Mouse (Mus musculus): Measurements from ENCODE around the gene Cntnap2.

DNA sequence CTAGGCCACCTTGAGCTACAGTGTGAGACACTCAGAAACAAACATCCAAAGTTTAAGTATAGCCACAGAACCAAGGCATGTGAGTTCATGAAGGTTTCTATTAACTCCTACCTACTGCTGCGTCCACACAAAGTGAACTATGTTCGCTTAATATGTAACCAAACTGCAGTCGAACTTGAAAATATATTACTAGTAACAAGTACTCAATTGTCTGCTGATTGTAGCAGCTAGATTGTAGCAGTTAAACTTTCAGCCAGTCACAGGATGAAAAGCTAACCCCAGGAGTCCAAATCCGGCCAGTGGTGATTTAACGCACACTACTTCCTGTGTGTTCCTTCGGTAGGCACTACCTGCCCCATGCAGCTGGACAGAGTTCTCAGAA lies 2282.3 kb downstream of the Cntnap2 start:
- TF ChIP-seq CTCF (IDR thresholded peaks at IDR 0.05) = no peak
- no peak for TF ChIP-seq POLR2A (IDR thresholded peaks at IDR 0.05; ENCODE audit: insufficient read depth, low read depth, low read length)
- TF ChIP-seq EP300 (IDR thresholded peaks at IDR 0.05; ENCODE audit: insufficient read depth, low read depth, low read length) = no peak

Data from heart, adult 2 months (tissue).